Mouse (Mus musculus): ENCODE measurements at regions not wholly inside any gene's neighbourhood (a gene's known extent, or its start where the extent isn't known, plus 50 kb on each side); places are given as distances from the start of the nearest gene placed in this dataset.

DNA sequence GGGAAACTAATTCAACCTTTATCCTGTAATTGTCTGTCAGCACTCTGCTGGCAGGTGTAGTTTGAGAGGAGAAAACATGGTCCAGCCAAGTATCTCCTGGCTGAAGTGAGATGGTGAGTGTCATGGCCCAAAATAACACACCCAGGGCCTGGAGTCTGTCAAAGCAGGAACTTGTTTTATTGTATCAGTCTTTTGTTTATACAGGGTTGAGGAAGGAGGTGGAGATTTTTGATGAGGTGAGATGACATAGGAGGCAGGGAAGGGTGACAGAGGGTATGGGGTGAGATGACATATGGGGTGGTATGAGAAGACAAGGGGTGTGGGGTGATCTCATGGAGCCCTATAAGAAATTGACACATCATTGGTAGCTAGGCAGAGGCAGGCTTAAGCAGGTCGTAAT lies 395.6 kb upstream of the Smc2 start:
- TF ChIP-seq CTCF (IDR thresholded peaks at IDR 0.05; ENCODE audit: low read depth), result no peak
- TF ChIP-seq EP300 (optimal IDR thresholded peaks at IDR 0.05), result no peak

Measured in stomach, postnatal 0 days (tissue).